Mouse (Mus musculus) gonadal fat pad, adult 2 months (tissue): ENCODE measurements around the gene Cdca3. TPM values are rescaled to one million over a fixed set of nuclear protein-coding genes. Genes with fewer than 3 reads are reported as not detected.

Experiments used
- DNase-seq: peaks from one replicate; pipeline ENCODE4 v3.0.0-alpha.2; 2012; ENCODE audit warnings: low read depth
- polyA plus RNA-seq: library from polyadenylated mRNA; depleted of rRNA; stranded (reverse); fragments of >200 nt; gene quantifications from 2 replicates; pipeline ENCODE4 v1.2.3, GENCODE M21; 2012

The Cdca3 gene
- polyA plus RNA-seq, 1 experiment = 7.5 TPM

- no peak for DNase-seq
Observed at GRCm38 (mm10) chr6:124834512-124835081, 5.2 kb downstream of the Cdca3 start.

DNA sequence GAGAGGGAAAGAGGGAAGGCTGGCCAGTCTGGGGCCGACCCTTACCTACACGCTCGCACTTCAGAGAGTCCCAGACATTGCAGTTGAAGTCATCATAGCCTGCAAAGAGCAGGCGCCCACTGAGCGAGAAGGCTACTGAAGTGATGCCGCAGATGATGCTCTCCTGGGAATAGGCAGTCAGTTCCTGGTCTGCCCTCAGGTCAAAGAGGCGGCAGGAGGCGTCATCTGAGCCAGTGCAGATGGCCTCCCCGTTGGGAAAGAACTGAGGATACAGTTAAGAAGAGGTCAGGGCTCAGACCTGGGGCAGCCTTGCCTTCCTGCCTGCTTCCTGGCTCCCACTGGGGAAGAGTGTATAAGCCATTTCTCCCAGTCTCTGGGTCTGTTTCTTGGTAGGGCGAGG lies 6.2 kb downstream of the Cdca3 start:
- no peak for DNase-seq

DNA sequence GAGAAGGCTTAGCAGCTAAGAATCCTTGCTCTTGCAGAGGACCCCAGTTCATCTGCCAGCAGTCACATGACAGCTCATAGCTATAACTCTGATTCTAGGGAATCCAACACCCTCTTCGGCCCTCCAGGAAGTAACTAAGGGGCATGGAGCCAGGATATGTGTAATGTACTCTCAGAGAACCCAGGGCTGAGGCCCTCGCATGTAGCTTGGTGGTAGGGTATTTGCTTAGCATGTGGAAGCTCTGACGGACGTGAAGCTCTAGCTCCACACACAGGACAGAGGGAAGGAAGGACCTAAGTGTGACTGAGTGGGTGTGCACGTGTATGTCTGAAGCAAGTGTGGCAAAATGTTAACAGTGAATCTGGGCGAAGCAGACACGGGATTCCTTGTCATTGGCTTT lies 7.1 kb downstream of the Cdca3 start:
- no peak for DNase-seq

DNA sequence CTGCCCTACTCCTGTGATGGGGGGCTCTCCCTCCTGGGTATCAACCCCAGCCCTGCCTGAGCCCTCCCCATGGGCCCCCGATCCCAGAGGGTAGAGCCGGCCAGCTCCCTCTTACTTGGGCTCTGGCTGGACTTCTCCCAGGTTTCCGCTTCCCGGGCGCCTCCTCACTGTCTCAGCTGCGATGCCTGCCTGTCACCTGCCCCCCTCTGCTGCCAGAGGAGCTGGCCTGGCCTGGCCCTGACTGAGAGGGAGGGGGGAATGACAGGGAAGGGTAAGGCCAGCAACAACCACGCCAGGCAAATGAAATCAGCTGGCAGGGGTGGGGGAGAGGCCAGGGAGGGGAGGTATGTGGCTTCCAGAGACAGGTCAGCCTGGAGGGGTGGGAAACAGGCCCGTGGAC lies 10.5 kb downstream of the Cdca3 start:
- DNase-seq = no peak

DNA sequence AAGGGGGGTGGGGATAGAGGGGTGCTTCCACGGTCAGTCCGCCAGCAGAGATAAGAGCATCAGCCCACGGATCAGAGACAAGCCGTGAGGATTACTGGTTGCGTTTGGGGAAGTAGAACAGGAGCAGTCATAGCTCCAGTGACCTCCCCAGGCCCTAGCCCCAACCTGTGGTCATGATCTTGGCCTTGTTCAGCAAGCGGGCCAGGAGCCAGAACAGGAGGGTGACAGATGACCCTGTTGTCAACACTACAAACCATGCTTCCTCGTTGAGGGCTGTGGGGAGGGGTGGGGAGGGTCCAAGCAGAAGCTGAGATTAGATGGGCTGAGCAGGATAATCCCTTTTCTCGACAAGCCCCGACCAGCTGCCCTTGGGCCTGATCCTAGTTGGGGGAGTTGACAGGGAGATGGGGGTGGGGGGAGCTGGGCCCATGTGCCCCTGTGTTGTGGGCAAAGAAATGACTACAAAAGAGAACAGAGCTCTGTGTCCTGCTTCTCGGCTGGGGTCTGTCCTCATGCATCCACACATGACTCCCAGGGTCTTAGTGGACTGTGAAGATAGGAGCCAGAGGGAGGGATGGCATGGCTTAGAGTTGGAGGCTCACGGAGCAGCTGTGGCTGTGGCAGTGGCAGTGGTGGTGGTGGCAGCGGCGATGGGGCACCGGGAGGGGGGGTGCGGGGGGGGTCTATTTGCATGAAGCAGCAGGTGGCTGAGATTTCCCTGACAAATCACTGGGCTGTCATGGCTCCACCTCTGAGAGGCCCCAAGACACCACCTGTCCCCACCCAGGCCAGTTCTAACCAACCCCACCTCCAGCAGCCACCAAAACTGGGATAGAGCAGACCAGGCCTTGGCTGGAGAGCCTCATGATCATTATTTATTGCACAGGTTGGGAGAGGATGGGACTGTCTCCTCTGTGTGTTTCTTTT lies 11.2 kb downstream of the Cdca3 start, which contains the start of gene Gnb3:
TSS of gene Gnb3 (minus strand) at position 35 of the 927 bp plus-strand sequence.
- DNase-seq = no peak

GRCm38 (mm10) chr6:124847305-124847704 lies 18.0 kb downstream of the Cdca3 start:
- no peak for DNase-seq

- no peak for DNase-seq
Observed at GRCm38 (mm10) chr6:124850535-124850934, 21.2 kb downstream of the Cdca3 start.

- no peak for DNase-seq
Observed at GRCm38 (mm10) chr6:124854647-124855046, 25.3 kb downstream of the Cdca3 start.

DNA sequence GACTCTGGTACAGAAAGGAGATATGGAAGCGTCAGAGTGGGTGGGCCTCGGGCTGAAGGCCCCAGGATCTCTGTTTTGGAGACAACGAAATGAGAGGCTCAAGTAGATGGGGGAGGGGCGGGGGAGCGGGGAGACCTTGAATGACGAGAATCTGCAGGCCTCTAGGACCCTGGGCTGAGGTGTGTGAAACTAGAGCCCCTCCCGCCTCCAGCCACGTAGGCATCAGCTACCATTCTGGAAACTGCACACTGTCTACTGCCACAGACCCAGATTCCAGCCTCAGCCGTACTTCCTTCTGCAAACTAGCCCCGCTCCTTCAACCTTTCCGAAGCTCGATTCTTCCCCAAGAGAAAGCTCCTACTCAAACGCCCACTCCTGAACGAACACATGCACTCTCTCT lies 27.0 kb downstream of the Cdca3 start:
- DNase-seq = no peak

DNA sequence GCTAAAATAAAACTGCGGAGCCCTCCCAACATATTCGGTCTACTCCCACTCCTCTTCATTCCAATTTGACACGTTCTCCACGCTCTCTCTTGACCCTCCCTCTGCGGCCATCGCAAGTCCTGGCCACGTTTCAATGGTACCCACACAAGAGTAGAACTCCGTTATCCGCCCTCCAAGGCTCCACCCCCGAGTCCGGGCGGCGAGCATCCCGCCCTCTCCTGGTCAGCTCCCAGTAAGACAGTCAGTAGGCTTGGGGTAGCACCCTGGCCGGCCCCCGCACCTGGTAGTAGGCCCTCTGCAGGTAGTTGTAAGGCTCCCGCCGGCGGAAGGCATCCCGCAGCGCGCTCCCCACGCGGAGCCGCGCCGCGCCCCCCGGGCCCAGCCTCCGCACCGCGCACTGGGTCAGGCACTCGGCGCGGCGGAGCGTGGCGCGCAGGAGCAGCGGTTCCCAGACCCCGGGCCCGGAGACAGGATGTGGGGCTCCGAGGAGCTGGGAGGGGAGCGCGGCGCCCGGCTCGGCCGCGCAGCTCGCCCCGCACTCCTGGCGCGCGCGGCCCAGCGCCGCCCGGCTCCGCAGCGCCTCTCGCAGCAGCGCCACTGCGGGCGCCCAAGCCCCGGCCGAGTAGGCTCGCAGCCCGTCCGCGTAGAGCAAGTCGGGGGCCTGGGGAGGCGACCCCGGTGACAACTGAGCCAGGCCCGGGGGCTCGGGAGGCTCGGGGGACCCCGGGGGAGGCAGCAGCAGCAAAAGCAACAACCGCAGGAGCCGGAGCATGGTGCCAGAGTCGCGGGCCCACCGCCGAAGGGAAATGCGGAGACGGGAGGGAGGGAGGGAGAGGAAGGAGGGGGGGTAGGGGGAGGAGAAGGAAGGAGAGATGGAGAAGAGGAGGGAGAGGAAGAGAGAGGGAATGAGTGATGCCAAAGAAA lies 27.8 kb downstream of the Cdca3 start, which contains the start of gene P3h3:
TSS of gene P3h3 (minus strand) at position 837 of the 924 bp plus-strand sequence.
- DNase-seq = no peak

DNA sequence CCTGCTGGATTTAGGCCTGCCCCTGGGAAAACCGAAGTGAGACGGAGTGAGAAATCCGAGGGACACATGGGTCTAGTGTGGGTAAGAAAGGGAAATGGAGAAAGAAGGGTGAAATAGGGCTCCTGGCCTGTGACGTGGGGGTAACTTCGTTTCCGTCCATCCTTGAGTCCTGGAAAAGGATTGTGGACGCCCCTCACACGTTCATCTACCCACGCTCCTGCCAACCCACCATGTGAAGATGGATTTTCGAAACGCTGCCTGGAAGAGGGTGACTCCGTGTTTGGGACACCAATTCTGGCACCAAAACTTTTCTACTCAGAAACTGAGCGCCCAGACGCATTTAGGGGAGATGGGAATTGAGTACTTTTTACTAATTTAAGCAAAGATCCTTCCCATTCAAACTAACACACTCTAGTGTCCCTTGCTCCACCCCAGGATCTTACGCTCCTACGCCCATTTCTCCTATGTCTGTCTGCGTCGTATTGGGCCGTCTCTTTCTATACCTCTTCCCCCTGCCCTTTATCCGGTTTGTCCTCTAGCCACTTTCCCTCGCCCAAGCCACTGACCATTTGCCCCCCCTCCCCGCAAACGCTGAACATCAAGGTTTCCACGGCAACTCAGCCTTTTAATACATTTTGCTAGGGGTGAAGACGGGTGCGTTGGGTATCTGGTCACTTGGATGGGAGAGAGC lies 28.6 kb downstream of the Cdca3 start:
- DNase-seq = no peak

DNA sequence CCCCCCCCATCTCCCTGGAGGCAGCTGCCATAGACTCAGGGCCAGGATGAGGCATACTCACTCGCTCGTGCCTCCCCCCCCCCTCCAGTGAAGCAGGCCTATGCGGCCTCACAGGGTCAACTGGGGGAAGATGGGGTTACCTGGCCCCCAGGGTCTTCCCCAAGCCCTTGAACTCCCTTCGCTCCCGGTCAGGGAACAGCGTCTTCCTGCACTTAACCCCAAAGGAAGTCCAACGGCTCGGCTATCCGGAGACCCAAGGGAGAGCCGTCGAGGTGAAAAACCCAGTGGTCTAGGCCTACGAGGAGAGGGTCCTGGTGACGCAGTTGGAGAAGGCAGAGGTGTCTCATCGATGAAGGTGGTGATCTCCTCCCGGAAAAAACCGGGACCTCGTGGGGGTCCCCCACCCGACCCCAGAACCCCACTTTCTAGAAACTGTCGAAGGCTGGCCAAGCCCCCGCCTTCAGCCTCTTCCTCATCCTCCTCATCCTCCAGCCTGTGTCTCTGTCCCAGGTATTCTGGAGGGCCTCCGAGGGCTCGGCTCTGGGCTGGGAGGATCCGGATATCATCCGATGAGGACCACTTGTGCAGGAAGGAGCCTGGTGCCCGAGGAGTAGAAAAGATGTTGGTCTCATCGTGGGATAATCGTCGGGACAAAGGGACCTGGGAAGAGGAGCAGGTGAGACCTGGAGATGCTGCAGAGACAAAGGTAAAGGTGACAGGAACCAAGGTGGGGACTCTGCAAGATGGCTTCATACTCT lies 29.4 kb downstream of the Cdca3 start:
- no peak for DNase-seq

- DNase-seq = no peak
Observed at GRCm38 (mm10) chr6:124859725-124860124, 30.4 kb downstream of the Cdca3 start.

DNA sequence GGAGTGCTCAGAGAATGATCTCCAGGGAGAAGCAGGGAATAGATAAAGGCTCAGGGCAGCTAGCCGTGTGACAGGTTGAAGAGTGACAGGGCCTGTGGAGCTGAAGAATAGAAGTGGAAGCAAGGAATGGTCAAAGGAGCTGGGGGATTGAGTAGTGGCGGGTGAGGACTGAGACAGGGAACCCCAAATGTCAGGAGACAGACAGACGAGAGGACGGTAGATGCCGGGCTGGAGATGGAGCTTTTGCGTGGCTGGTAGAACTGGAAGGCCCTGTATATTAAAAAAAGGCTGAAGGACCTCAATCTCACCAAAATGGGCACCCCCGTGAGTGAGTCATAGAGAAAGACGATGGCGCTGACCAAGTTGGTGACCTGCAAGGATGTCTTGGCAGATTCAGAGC lies 31.2 kb downstream of the Cdca3 start:
- no peak for DNase-seq

- DNase-seq = no peak
Observed at GRCm38 (mm10) chr6:124861266-124861665, 31.9 kb downstream of the Cdca3 start.

DNA sequence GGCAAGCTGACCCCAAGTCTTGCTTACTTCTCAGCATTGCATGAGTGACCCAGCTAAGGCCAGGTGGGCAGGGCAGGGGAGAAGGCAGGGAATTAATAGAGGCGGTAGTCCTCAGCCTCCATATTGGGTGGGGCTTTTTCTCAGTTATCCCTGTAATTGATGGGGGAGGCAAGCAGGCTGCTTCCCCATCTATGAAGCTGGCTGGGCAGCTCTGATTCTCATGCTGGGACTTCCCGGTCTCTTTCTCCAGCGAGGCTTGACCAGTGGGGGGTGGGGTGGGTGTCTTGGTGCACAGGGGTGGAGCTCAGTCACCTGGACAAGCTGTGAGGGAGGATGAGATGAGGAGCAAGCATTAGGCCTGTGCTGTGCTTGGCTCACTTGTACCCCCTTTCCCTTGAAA lies 32.5 kb downstream of the Cdca3 start:
- no peak for DNase-seq

GRCm38 (mm10) chr6:124862406-124863124 lies 33.2 kb downstream of the Cdca3 start:
- DNase-seq = no peak

- DNase-seq = no peak
Observed at GRCm38 (mm10) chr6:124863125-124863657, 33.8 kb downstream of the Cdca3 start.

- DNase-seq = no peak
Observed at GRCm38 (mm10) chr6:124863658-124864298, 34.4 kb downstream of the Cdca3 start, which contains the start of gene Gpr162. Gpr162 (minus strand) TSS chr6:124863983.
